Mouse (Mus musculus) embryonic fibroblast, embryonic 13.5 days (primary cell): Measurements from ENCODE around the gene Tmem253. TPM values are rescaled to one million over a fixed set of nuclear protein-coding genes. Genes with fewer than 3 reads are reported as not detected.
"Not testable (repeated sequence)": the region's sequence is repeated elsewhere in the genome, so short reads cannot be mapped to it uniquely, and the experiment has no call there.

Experiments
- H3K27ac ChIP-seq: 2 replicates; pipeline ENCODE4 v1.5.1; 2012; ENCODE audit warnings: low read length, control low read depth, inconsistent platforms; ENCODE audit not compliant: insufficient read depth
- H3K4me1 ChIP-seq: 2 replicates; pipeline ENCODE4 v1.6.1; 2011; ENCODE audit warnings: low read length; ENCODE audit not compliant: control insufficient read depth, insufficient read depth
- H3K4me3 ChIP-seq: 2 replicates; pipeline ENCODE4 v1.5.1; 2011; ENCODE audit warnings: mild to moderate bottlenecking, control low read depth, low read length; ENCODE audit not compliant: insufficient read depth
- CTCF ChIP-seq: IDR thresholded peaks from 2 replicates; pipeline ENCODE4 v1.5.1; 2011; ENCODE audit warnings: mild to moderate bottlenecking, control low read depth, low read length, moderate library complexity, borderline replicate concordance; ENCODE audit not compliant: insufficient read depth
- POLR2A ChIP-seq: IDR thresholded peaks from 2 replicates; pipeline ENCODE4 v1.6.1; 2011; ENCODE audit warnings: low read depth, mild to moderate bottlenecking, control low read depth, low read length, moderate library complexity
- polyA plus RNA-seq: library from polyadenylated mRNA; stranded (reverse); fragments of >200 nt; gene quantifications from 2 replicates; pipeline ENCODE4 v1.2.4, GENCODE M21; 2011; ENCODE audit warnings: low read depth; ENCODE audit not compliant: missing spikeins, insufficient read length

The Tmem253 gene
- polyA plus RNA-seq, 1 experiment: not detected

- peak; percentile 93 for TF ChIP-seq POLR2A
- peak; percentile 57; the same call in 1 of the 2 replicates for TF ChIP-seq CTCF
- H3K4me3 ChIP-seq: peak within 1 kb of the TSS; percentile 79
- H3K27ac ChIP-seq: peak within 1 kb of the TSS; percentile 96
- H3K4me1 ChIP-seq: peaks cover 15% of the 10 kb centered on the region
These were observed 5.2 kb downstream of the Tmem253 start, which contains the start of gene Zfp219 for GRCm38 (mm10) chr14:52020486-52021137. Zfp219 (minus strand) TSS chr14:52020733.

DNA sequence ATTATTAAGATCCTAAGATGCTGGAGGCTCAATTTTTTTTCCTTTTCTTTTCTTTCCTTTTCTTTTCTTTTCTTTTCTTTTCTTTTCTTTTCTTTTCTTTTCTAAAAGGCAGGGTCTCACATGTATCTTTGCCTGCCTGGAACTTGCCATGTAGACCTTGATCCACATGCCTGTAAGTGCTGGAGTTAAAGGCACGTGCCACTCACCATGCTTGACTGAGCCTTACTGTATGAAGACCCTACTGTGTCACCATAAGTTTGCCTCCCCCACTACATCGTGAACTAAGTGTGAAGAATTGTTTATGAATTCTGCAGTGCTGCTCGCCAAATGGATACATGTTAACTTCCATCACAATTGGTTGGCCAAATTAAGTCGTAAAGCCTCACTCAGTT lies 5.7 kb downstream of the Tmem253 start:
- H3K4me3 ChIP-seq: no peak overlapping the region
- H3K4me1 ChIP-seq: peaks cover 10% of the 10 kb centered on the region
- no peak for TF ChIP-seq POLR2A
- TF ChIP-seq CTCF: no peak
- peak overlapping the region; percentile 96; the same call in 1 of the 2 replicates for H3K27ac ChIP-seq

DNA sequence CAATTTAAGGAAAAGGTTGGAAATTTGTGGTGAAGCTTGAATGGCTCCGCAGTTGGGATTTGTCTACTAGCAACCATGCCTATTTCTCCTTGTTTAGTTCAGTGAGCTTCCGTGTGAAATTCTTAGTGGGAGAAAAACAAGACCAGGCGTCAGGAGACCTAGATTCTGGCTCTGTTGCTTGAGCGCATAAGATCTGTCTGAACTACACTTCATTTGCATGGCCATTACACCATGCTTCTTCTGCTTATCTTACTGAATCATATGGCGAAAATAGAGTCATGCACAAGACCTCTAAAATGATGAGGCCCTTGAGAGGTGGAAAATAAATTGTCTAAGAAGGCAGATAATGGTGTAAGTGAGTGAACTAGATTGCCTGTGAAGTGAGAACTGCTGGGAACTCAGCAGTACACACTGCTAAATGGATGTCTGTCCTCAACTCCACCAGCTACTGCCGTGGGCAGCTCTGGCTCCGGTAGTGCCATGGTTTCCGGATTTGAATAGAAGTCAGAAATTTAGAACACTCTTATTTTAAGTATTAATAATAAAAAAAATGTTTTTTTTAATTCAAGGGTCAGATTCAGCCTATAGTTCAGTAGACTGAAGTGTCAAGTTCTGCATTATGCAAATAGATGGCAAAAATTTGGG lies 6.2 kb downstream of the Tmem253 start:
- Histone ChIP-seq H3K4me1 (peaks cover 9% of the 10 kb centered on the region), H3K27ac (0 out of 2 replicates have a peak overlapping the region, but pooled peaks have one; percentile 4), H3K4me3 (no peak overlapping the region)
- TF ChIP-seq CTCF (no peak), POLR2A (no peak)

DNA sequence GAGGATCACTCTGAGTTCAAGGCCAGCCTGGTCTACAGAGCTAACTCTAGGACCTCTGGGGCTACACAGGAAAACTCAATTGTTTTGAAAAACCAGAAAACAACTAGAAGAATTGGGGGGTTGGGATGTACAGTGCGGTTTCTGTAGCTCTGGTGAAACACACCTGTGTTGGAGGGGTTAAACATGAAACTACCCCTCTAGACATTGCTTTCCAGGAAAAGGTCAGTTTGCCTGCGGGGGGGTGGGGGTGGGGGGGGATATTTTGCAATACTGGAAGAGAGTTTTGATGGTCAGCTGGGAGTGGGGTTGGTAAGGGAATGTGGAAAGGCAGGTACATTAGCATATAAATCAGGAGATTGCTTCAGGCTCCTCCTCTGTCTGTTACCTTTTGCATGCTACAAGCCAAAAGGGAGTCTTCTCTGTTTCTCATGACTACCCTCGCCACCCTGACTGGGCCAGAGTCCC lies 6.8 kb downstream of the Tmem253 start:
- no peak for TF ChIP-seq POLR2A
- TF ChIP-seq CTCF: no peak
- Histone ChIP-seq H3K4me3 (no peak overlapping the region), H3K4me1 (peaks cover 9% of the 10 kb centered on the region), H3K27ac (peak overlapping the region; percentile 50; the same call in 1 of the 2 replicates)

DNA sequence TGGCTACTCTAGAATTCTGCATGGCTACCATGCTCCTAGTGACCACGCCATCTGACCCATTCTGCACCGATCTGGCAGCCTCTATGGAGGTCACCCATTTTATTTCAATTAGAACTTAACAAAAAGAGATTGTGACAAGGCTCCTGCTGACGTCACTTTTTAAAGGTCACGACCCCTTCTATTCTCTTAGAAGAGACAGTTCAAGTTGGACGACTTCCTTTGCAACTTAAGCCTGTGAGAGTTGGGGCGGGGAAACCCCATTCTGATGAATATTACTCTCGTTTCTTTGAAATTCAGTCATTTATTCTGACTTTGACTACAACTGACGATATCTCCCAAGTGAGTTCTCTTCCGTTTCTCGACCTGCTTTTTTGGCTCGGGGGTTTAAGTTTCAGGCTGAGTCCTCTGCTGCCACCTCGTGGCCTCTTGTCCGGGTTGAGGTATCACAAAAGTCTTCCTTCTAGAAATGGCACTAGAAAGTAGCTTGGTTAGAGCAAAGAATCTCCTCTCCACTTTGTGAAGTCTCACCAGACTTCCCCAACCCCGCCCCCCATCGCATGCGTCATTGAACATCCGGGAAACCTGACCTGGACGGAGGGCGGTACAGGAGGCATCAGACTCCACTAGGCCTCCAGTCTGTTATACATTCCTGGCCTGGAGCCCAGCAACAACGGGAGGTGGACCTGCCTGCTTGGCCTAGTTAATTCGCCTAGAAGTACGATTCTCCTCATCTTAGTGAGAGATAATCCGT lies 7.4 kb downstream of the Tmem253 start:
- H3K4me3 ChIP-seq: no peak overlapping the region
- no peak; the same call in 1 of the 2 replicates for TF ChIP-seq CTCF
- TF ChIP-seq POLR2A: peak; percentile 65
- peaks cover 9% of the 10 kb centered on the region for H3K4me1 ChIP-seq
- H3K27ac ChIP-seq: peak overlapping the region; percentile 72

GRCm38 (mm10) chr14:52024133-52024532 lies 8.7 kb downstream of the Tmem253 start:
- Histone ChIP-seq H3K27ac (no peak overlapping the region), H3K4me3 (no peak overlapping the region), H3K4me1 (peaks cover 9% of the 10 kb centered on the region)
- TF ChIP-seq CTCF: no peak
- TF ChIP-seq POLR2A: no peak

DNA sequence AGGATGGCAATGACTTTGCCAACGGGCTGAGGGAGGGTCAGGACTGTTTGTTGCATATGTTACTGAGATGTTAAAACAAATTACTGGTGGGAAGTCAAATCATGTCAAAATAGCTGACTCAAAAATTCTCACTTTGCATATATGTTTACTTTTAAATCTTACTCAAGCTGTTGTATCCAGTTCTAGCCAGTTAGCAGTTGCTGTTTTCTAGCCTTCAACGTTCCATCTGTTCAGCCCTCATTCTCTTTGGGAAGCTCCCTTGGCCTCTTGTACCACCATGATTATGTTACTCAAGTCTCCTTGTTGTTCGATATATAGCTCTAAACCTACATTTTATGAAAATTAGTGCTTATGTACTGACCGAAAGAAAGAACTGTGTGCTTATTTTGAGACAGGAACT lies 10.9 kb downstream of the Tmem253 start:
- H3K4me1 ChIP-seq: peaks cover 7% of the 10 kb centered on the region
- H3K27ac ChIP-seq: no peak overlapping the region
- no peak for TF ChIP-seq CTCF
- no peak for TF ChIP-seq POLR2A
- H3K4me3 ChIP-seq: no peak overlapping the region

DNA sequence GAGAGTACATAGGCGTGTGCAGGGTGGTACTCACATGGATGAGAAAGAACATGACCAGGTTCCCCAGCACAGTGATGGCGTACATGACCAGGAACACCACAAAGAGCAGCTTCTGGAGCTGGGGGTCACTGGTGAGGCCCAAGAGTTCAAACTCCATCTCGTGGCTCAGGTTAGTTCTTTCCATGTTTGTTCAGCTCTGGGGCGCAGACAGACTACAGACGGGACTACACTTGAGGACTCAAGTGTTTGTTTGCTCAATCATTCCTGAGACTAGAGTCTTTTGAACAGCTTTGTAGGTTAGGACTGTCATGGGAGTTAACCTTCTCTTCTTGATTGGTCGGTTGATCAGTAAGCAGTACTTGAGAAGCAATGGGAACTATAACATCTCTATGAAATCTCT lies 20.5 kb downstream of the Tmem253 start:
- TF ChIP-seq CTCF (no peak), POLR2A (no peak)
- H3K4me1 ChIP-seq: no peaks in the 10 kb centered on the region
- H3K27ac ChIP-seq: no peak overlapping the region
- H3K4me3 ChIP-seq: no peak overlapping the region

GRCm38 (mm10) chr14:52039332-52039731 lies 23.9 kb downstream of the Tmem253 start:
- no peak for TF ChIP-seq POLR2A
- TF ChIP-seq CTCF: no peak
- no peak overlapping the region for H3K27ac ChIP-seq
- no peak overlapping the region for H3K4me3 ChIP-seq
- H3K4me1 ChIP-seq: no peaks in the 10 kb centered on the region

DNA sequence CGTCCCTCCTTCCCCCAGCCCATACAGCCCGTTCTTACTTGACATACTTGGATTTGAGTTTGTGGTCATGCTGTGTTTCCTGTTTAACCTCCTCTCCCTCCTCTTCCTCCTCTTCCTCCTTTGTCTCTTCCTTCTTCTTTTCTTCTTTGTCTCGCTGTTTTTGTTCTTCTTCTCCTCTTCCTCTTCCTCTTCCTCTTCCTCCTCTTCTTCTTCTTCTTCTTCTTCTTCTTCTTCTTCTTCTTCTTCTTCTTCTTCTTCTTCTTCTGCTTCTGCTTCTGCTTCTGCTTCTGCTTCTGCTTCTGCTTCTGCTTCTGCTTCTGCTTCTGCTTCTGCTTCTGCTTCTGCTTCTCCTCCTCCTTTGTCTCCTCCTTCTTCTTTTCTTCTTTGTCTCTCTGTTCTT lies 26.9 kb downstream of the Tmem253 start, which contains the start of gene Olfr221:
Olfr221 (minus strand) TSS at position 101 of the 400 bp plus-strand sequence.
- H3K4me3 ChIP-seq, H3K4me1 ChIP-seq, H3K27ac ChIP-seq: not testable (repeated sequence)
